Mouse (Mus musculus): ENCODE measurements around the gene Zswim3.
"Not testable (repeated sequence)": the region's sequence is repeated elsewhere in the genome, so short reads cannot be mapped to it uniquely, and the experiment has no call there.

The Zswim3 gene

GRCm38 (mm10) chr2:164855572-164855971, 50.7 kb downstream of the Zswim3 start:
- not testable (repeated sequence) for DNase-seq (ENCODE audit: low spot score in 2 of 2)

GRCm38 (mm10) chr2:164856309-164857100, 51.6 kb downstream of the Zswim3 start:
- no peak for DNase-seq (ENCODE audit: low spot score in 2 of 2)

- DNase-seq (ENCODE audit: low spot score in 2 of 2), result no peak
Observed at GRCm38 (mm10) chr2:164857101-164857821, 52.4 kb downstream of the Zswim3 start, which contains the start of gene Pltp. Gene Pltp, minus strand, starts transcription at chr2:164857711.

- no peak for DNase-seq (ENCODE audit: low spot score in 2 of 2)
Observed at GRCm38 (mm10) chr2:164857842-164858553, 53.1 kb downstream of the Zswim3 start.

GRCm38 (mm10) chr2:164859155-164859554, 54.3 kb downstream of the Zswim3 start:
- no peak for DNase-seq (ENCODE audit: low spot score in 2 of 2)

GRCm38 (mm10) chr2:164859640-164860432, 54.9 kb downstream of the Zswim3 start:
- no peak for DNase-seq (ENCODE audit: low spot score in 2 of 2)

- no peak for DNase-seq (ENCODE audit: low spot score in 2 of 2)
Observed at GRCm38 (mm10) chr2:164861094-164861493, 56.2 kb downstream of the Zswim3 start.

GRCm38 (mm10) chr2:164862179-164862861, 57.4 kb downstream of the Zswim3 start:
- DNase-seq (ENCODE audit: low spot score in 2 of 2), result no peak

- DNase-seq (ENCODE audit: low spot score in 2 of 2), result not testable (repeated sequence)
Observed at GRCm38 (mm10) chr2:164863411-164863810, 58.5 kb downstream of the Zswim3 start.

GRCm38 (mm10) chr2:164864593-164864992, 59.7 kb downstream of the Zswim3 start:
- no peak for DNase-seq (ENCODE audit: low spot score in 2 of 2)

GRCm38 (mm10) chr2:164866741-164867551, 62.0 kb downstream of the Zswim3 start:
- no peak for DNase-seq (ENCODE audit: low spot score in 2 of 2)

GRCm38 (mm10) chr2:164867566-164867965, 62.7 kb downstream of the Zswim3 start:
- no peak for DNase-seq (ENCODE audit: low spot score in 2 of 2)

- DNase-seq (ENCODE audit: low spot score in 2 of 2), result no peak
Observed at GRCm38 (mm10) chr2:164868491-164868890, 63.6 kb downstream of the Zswim3 start.

Measured in thymus, postnatal 10 days (tissue).